Mouse (Mus musculus) heart, embryonic 14.5 days (tissue): ENCODE measurements around the gene Snapc5. TPM values are rescaled to one million over a fixed set of nuclear protein-coding genes. Genes with fewer than 3 reads are reported as not detected.

Source experiments
- ATAC-seq: fragments of 200-750 bp; cut with Nextera tagmentation; 2 replicates; pipeline ENCODE4 v1.8.0; 2017; ENCODE audit warnings: low read depth, moderate TSS enrichment; ENCODE audit not compliant: insufficient number of reproducible peaks, insufficient read depth, low FRiP score
- H3K27ac ChIP-seq, 2 experiments: fragments of 200-500 bp in 1 of 2; fragments of 300-500 bp in 1 of 2; sonication (generic) in 1 of 2; replicated peaks in 1 of 2; 2 replicates each; pipeline ENCODE4 v1.5.1; 2012 to 2014; ENCODE audit warnings: low read depth in 2 of 2, low read length in 2 of 2, control low read depth in 1 of 2, mild to moderate bottlenecking in 1 of 2, mixed read lengths in 1 of 2; ENCODE audit not compliant: control insufficient read depth in 1 of 2, insufficient read depth in 1 of 2
- H3K27me3 ChIP-seq: fragments of 300-500 bp; sonication (generic); 2 replicates; pipeline ENCODE4 v1.6.1; 2014; ENCODE audit warnings: mild to moderate bottlenecking, low read length, control low read depth; ENCODE audit not compliant: control insufficient read depth, insufficient read depth
- H3K36me3 ChIP-seq: fragments of 300-500 bp; sonication (generic); 2 replicates; pipeline ENCODE4 v1.6.1; 2014; ENCODE audit warnings: mild to moderate bottlenecking, control low read depth, low read length, mixed read lengths; ENCODE audit not compliant: control insufficient read depth, insufficient read depth
- H3K4me1 ChIP-seq, 2 experiments: fragments of 200-500 bp in 1 of 2; fragments of 300-500 bp in 1 of 2; sonication (generic) in 1 of 2; 2 replicates each; pipeline ENCODE4 v1.6.1; 2012 to 2014; ENCODE audit warnings: low read length in 2 of 2, control low read depth in 1 of 2, mixed read lengths in 1 of 2; ENCODE audit not compliant: control insufficient read depth in 2 of 2, insufficient read depth in 2 of 2
- H3K4me2 ChIP-seq: fragments of 300-500 bp; sonication (generic); 2 replicates; pipeline ENCODE4 v1.6.1; 2014; ENCODE audit warnings: mild to moderate bottlenecking, low read length
- H3K4me3 ChIP-seq, 2 experiments: fragments of 200-500 bp in 1 of 2; fragments of 300-500 bp in 1 of 2; sonication (generic) in 1 of 2; 2 replicates each; pipeline ENCODE4 v1.5.1; 2012 to 2014; ENCODE audit warnings: low read length in 2 of 2, mild to moderate bottlenecking in 2 of 2, control low read depth in 1 of 2, low read depth in 1 of 2, moderate library complexity in 1 of 2; ENCODE audit not compliant: control insufficient read depth in 1 of 2, insufficient read depth in 1 of 2
- H3K9ac ChIP-seq: fragments of 300-500 bp; sonication (generic); 2 replicates; pipeline ENCODE4 v1.6.1; 2014; ENCODE audit warnings: mild to moderate bottlenecking, low read length
- H3K9me3 ChIP-seq: fragments of 300-500 bp; sonication (generic); 2 replicates; pipeline ENCODE4 v1.6.1; 2016; ENCODE audit warnings: low read length, control low read depth; ENCODE audit not compliant: control insufficient read depth
- WGBS: fragments of 180-500 bp; shearing (Covaris S2); extraction: QIAGEN DNeasy Blood & Tissue Kit; methylation state at CpG from one replicate; pipeline ENCODE4 v1.1.7; 2014; 5-methylcytosine and 5-hydroxymethylcytosine counted together
- polyA plus RNA-seq: library from polyadenylated mRNA; unstranded; fragments of >200 nt; fragmentation: Nextera tagmentation; extraction: Ambion mirVana; gene quantifications from 2 replicates; pipeline ENCODE4 v1.2.1, GENCODE M21; 2014

The Snapc5 gene
- polyA plus RNA-seq, 1 experiment from 2014 or later = 29.8 TPM

GRCm38 (mm10) chr9:64172145-64172815, 6.8 kb upstream of the Snapc5 start:
- H3K9ac ChIP-seq = peak overlapping the region; percentile 93
- no peak for ATAC-seq
- H3K4me1 ChIP-seq = peaks cover 0 to 24% of the 10 kb centered on the region in 2 experiments; a peak in 3 of 4 replicates
- no peaks in the 10 kb centered on the region for H3K9me3 ChIP-seq
- H3K36me3 ChIP-seq = peaks cover 39% of the 10 kb centered on the region
- peak overlapping the region; percentile 77 for H3K4me2 ChIP-seq
- no peaks in the 10 kb centered on the region for H3K27me3 ChIP-seq
- 2% methylated on average over 18 of the region's 18 CpGs for WGBS
- H3K27ac ChIP-seq = peak overlapping the region; percentile 89 to 92
- H3K4me3 ChIP-seq = peak overlapping the region; percentile 66 to 87

DNA sequence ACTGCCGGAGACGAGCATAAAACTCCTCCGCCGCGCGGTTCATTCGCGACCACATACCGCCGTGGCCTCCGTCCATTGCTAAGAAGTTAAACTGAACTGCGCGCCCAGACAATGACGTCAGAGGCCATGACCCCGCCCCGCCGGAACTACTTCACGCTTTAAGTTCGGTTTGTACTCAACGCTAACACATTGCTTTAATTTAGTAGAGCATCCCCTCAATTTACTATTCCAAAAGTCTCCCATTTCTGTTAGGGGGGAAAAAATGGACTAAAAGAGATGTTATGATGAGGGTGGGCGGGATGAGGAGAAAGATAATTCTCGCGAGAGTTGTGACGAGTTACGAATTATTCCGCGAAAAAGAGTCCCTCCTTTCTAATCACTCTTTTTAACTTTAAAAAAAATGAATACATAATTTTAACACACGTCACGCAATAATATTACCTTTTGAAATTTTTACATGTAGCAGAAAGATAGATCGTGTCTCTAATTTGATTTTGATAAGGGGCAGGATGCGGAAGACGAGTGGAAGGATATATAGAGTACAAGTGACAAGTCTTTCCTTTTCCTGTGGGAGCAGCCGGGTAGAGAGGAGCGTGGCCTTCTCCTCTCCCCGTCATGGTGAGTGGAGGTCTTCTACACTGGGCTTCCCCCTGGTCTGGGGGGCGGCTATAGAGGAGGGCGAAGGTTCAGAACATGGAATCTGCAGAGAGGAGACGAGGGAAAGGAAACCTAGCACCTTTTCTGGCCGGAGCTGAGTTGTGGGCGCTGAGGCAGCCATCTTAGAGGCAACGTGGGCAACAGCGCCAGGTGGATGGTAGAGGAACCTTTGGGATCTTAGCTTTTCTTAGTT, 6.0 kb upstream of the Snapc5 start, which contains the start of the genes Zwilch and Rpl4:
Gene Zwilch (minus strand): TSS at position 289 of the 850 bp plus-strand sequence.
Gene Rpl4 (plus strand): TSS at position 560 of the 850 bp plus-strand sequence.
- H3K36me3 ChIP-seq = peaks cover 39% of the 10 kb centered on the region
- peak within 1 kb of the TSS; percentile 93 for H3K9ac ChIP-seq
- peak; percentile 79 for ATAC-seq
- no peaks in the 10 kb centered on the region for H3K27me3 ChIP-seq
- H3K4me3 ChIP-seq = peak within 1 kb of the TSS; percentile 70 to 87
- H3K9me3 ChIP-seq = no peaks in the 10 kb centered on the region
- H3K4me2 ChIP-seq = peak within 1 kb of the TSS; percentile 93
- peaks cover 0 to 24% of the 10 kb centered on the region in 2 experiments; a peak in 3 of 4 replicates for H3K4me1 ChIP-seq
- WGBS = under 1% methylated on average over 42 of the region's 42 CpGs
- H3K27ac ChIP-seq = peak within 1 kb of the TSS; percentile 89 to 92

GRCm38 (mm10) chr9:64173666-64174220, 5.3 kb upstream of the Snapc5 start:
- H3K9ac ChIP-seq = peak overlapping the region; percentile 93
- peak overlapping the region; percentile 70 to 87 for H3K4me3 ChIP-seq
- no peaks in the 10 kb centered on the region for H3K9me3 ChIP-seq
- H3K27me3 ChIP-seq = no peaks in the 10 kb centered on the region
- peak overlapping the region; percentile 93 for H3K4me2 ChIP-seq
- no peak for ATAC-seq
- under 1% methylated on average over 16 of the region's 16 CpGs for WGBS
- H3K4me1 ChIP-seq = peaks cover 0 to 27% of the 10 kb centered on the region in 2 experiments; a peak in 3 of 4 replicates
- peak overlapping the region; percentile 51 to 89; a peak in 3 of 4 replicates for H3K27ac ChIP-seq
- peaks cover 43% of the 10 kb centered on the region for H3K36me3 ChIP-seq

DNA sequence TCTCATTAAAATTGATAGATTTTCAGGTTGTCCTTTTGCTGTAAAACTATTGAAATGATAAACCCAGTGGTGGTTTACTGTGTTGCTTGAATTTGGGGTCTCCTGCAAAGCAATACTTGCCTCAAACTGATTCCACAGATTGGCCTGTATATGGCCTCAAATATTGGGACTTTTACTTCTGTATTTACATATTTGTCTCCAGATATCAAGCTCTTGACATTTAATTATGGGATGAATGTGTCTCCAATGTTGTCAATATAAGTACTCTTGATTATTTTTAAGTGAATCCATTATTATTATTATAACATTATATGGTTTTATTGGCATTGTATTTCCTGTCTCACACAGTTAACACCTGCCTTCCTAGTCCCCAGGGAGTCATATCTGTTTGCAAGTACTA, 4.7 kb upstream of the Snapc5 start:
- Histone ChIP-seq H3K9ac (peak overlapping the region; percentile 93), H3K36me3 (peaks cover 44% of the 10 kb centered on the region), H3K27ac (no peak overlapping the region), H3K4me1 (peaks cover 0 to 29% of the 10 kb centered on the region in 2 experiments; a peak in 3 of 4 replicates), H3K9me3 (no peaks in the 10 kb centered on the region), H3K27me3 (no peaks in the 10 kb centered on the region), H3K4me2 (peak overlapping the region; percentile 93), H3K4me3 (peak overlapping the region; percentile 70 to 87; a peak in 3 of 4 replicates)
- ATAC-seq = no peak

- 51% methylated on average over 8 of the region's 8 CpGs for WGBS
- no peak for ATAC-seq
- Histone ChIP-seq H3K36me3 (peaks cover 44% of the 10 kb centered on the region), H3K4me3 (peak overlapping the region; percentile 12 to 87; a peak in 3 of 4 replicates), H3K9me3 (no peaks in the 10 kb centered on the region), H3K4me2 (peak overlapping the region; percentile 93), H3K27me3 (no peaks in the 10 kb centered on the region), H3K9ac (peak overlapping the region; percentile 93; the same call in 1 of the 2 replicates), H3K4me1 (peaks cover 0 to 30% of the 10 kb centered on the region in 2 experiments), H3K27ac (no peak overlapping the region)
Measured at GRCm38 (mm10) chr9:64174766-64175165, 4.3 kb upstream of the Snapc5 start.

- peaks cover 50% of the 10 kb centered on the region for H3K36me3 ChIP-seq
- peaks cover 2 to 35% of the 10 kb centered on the region in 2 experiments for H3K4me1 ChIP-seq
- no peak for ATAC-seq
- no peaks in the 10 kb centered on the region for H3K27me3 ChIP-seq
- H3K4me3 ChIP-seq = no peak overlapping the region
- no peak overlapping the region for H3K27ac ChIP-seq
- WGBS = 87% methylated on average over 11 of the region's 11 CpGs
- no peak overlapping the region for H3K4me2 ChIP-seq
- no peak overlapping the region; the same call in 1 of the 2 replicates for H3K9ac ChIP-seq
- H3K9me3 ChIP-seq = no peaks in the 10 kb centered on the region
Measured at GRCm38 (mm10) chr9:64175378-64175777, 3.7 kb upstream of the Snapc5 start.

DNA sequence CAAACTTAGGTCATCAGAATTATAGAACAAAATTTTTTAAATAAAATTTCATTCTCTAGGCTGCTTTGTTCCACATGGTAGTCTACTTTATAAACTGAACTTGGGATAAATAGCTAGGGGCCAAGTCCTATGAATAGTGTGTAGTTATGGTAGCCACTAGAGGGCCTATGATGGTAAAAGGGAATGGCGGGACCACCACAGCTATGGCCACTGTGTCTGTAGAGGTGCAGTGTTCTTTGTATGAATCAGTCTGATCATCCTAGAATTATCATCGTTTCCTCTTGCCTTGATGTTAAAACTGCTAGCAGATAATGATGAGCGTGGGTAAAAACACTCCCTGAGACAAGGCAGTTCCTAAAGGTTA, 482 bp upstream of the Snapc5 start:
- peak overlapping the region in 1 of 2 experiments; percentile 64; a peak in 2 of 4 replicates for H3K4me3 ChIP-seq
- 31% methylated on average over 3 of the region's 3 CpGs for WGBS
- no peaks in the 10 kb centered on the region for H3K27me3 ChIP-seq
- H3K4me2 ChIP-seq = peak overlapping the region; percentile 75
- H3K9me3 ChIP-seq = no peaks in the 10 kb centered on the region
- peak overlapping the region; percentile 77 for H3K9ac ChIP-seq
- H3K4me1 ChIP-seq = peaks cover 2 to 27% of the 10 kb centered on the region in 2 experiments; a peak in 3 of 4 replicates
- no peak for ATAC-seq
- peak overlapping the region; percentile 81 to 89 for H3K27ac ChIP-seq
- H3K36me3 ChIP-seq = peaks cover 76% of the 10 kb centered on the region
